Mouse (Mus musculus) C2C12 (cell line): ENCODE data around the gene Rapgef2. TPM values are rescaled to one million over a fixed set of nuclear protein-coding genes. Genes with fewer than 3 reads are reported as not detected.

ENCODE experiments used
- H3K27me3 ChIP-seq: one replicate; pipeline ENCODE4 v1.6.1; 2011; ENCODE audit not compliant: control insufficient read depth, insufficient read depth, insufficient read length
- H3K36me3 ChIP-seq: one replicate; pipeline ENCODE4 v1.6.1; 2011; ENCODE audit not compliant: control insufficient read depth, insufficient read depth
- H3K4me3 ChIP-seq: one replicate; pipeline ENCODE4 v1.5.1; 2011; ENCODE audit warnings: mild to moderate bottlenecking, control low read depth; ENCODE audit not compliant: poor library complexity, insufficient read depth, severe bottlenecking
- H3K79me2 ChIP-seq: one replicate; pipeline ENCODE4 v1.6.1; 2011; ENCODE audit not compliant: control insufficient read depth, insufficient read depth
- H3K79me3 ChIP-seq: one replicate; pipeline ENCODE4 v1.6.1; 2011; ENCODE audit warnings: low read depth, control low read depth
- H3ac ChIP-seq: one replicate; pipeline ENCODE3; 2011; ENCODE audit warnings: low read depth; ENCODE audit not compliant: control insufficient read depth, insufficient read length
- CEBPB ChIP-seq: IDR thresholded peaks from one replicate; pipeline ENCODE4 v1.6.1; 2011; ENCODE audit warnings: low read depth, mild to moderate bottlenecking, control low read depth, moderate library complexity
- CTCF ChIP-seq: IDR thresholded peaks from one replicate; pipeline ENCODE4 v1.5.1; 2011; ENCODE audit not compliant: control insufficient read depth, insufficient read depth, insufficient read length
- FOSL1 ChIP-seq: IDR thresholded peaks from one replicate; pipeline ENCODE4 v1.8.0; 2011; ENCODE audit warnings: mild to moderate bottlenecking, low read length; ENCODE audit not compliant: poor library complexity, insufficient read depth, severe bottlenecking
- MAX ChIP-seq: IDR thresholded peaks from one replicate; pipeline ENCODE4 v1.6.1; 2011; ENCODE audit warnings: mild to moderate bottlenecking, control low read depth
- MYOD1 ChIP-seq: IDR thresholded peaks from one replicate; pipeline ENCODE4 v1.6.1; 2011; ENCODE audit warnings: low read depth; ENCODE audit not compliant: control insufficient read depth, insufficient read length
- MYOG ChIP-seq: IDR thresholded peaks from one replicate; pipeline ENCODE4 v1.6.1; 2011; ENCODE audit not compliant: control insufficient read depth, insufficient read length; ENCODE audit errors: extremely low read depth
- USF1 ChIP-seq: IDR thresholded peaks from one replicate; pipeline ENCODE4 v1.6.1; 2011; ENCODE audit warnings: low read depth, mild to moderate bottlenecking, control low read depth, moderate library complexity
- polyA plus RNA-seq: library from polyadenylated mRNA; unstranded; fragments of >200 nt; fragmentation: generic; extraction: Trizol; gene quantifications from one replicate; pipeline ENCODE4 v1.2.1, GENCODE M21; 2012; ENCODE audit warnings: missing spikeins

The Rapgef2 gene
- polyA plus RNA-seq, 1 experiment = 5.6 TPM

GRCm38 (mm10) chr3:79287108-79287576 lies 825 bp upstream of the Rapgef2 start:
- peaks cover 43% of the 10 kb centered on the region for H3K79me2 ChIP-seq
- H3ac ChIP-seq = peak overlapping the region; percentile 98
- H3K79me3 ChIP-seq = peaks cover 38% of the 10 kb centered on the region
- TF ChIP-seq MYOG (no peak), MAX (peak; percentile 24), MYOD1 (peak; percentile 11)
- H3K4me3 ChIP-seq = peak overlapping the region; percentile 71
- H3K36me3 ChIP-seq = no peaks in the 10 kb centered on the region
- H3K27me3 ChIP-seq = no peaks in the 10 kb centered on the region

GRCm38 (mm10) chr3:79286031-79286375 lies 314 bp downstream of the Rapgef2 start:
- peak overlapping the region; percentile 98 for H3ac ChIP-seq
- TF ChIP-seq MYOD1 = no peak
- no peak for TF ChIP-seq USF1
- no peaks in the 10 kb centered on the region for H3K36me3 ChIP-seq
- peak overlapping the region; percentile 71 for H3K4me3 ChIP-seq
- H3K79me3 ChIP-seq = peaks cover 46% of the 10 kb centered on the region
- no peaks in the 10 kb centered on the region for H3K27me3 ChIP-seq
- H3K79me2 ChIP-seq = peaks cover 54% of the 10 kb centered on the region

GRCm38 (mm10) chr3:79285097-79285675 lies 1.1 kb downstream of the Rapgef2 start:
- no peak overlapping the region for H3ac ChIP-seq

GRCm38 (mm10) chr3:79283976-79284375 lies 2.3 kb downstream of the Rapgef2 start:
- no peak overlapping the region for H3ac ChIP-seq
- no peaks in the 10 kb centered on the region for H3K27me3 ChIP-seq
- H3K4me3 ChIP-seq = no peak overlapping the region
- peaks cover 65% of the 10 kb centered on the region for H3K79me3 ChIP-seq
- no peak for TF ChIP-seq FOSL1
- no peak for TF ChIP-seq MAX
- TF ChIP-seq CTCF = no peak
- no peak for TF ChIP-seq CEBPB
- TF ChIP-seq MYOD1 = no peak
- no peak for TF ChIP-seq USF1
- no peak for TF ChIP-seq MYOG
- H3K36me3 ChIP-seq = no peaks in the 10 kb centered on the region
- peaks cover 75% of the 10 kb centered on the region for H3K79me2 ChIP-seq

More at GRCm38 (mm10) chr3:79285097-79285675, 1.1 kb downstream of the Rapgef2 start:
- Histone ChIP-seq H3K36me3 (no peaks in the 10 kb centered on the region), H3K4me3 (peak overlapping the region; percentile 71), H3K79me2 (peaks cover 63% of the 10 kb centered on the region), H3K27me3 (no peaks in the 10 kb centered on the region), H3K79me3 (peaks cover 53% of the 10 kb centered on the region)
- no peak for TF ChIP-seq CEBPB
- TF ChIP-seq MYOD1 = no peak
- TF ChIP-seq MAX = no peak
- TF ChIP-seq FOSL1 = no peak
- no peak for TF ChIP-seq CTCF
- TF ChIP-seq MYOG = no peak
- TF ChIP-seq USF1 = no peak

- no peak overlapping the region for H3K4me3 ChIP-seq
Observed at GRCm38 (mm10) chr3:79283031-79283430, 3.3 kb downstream of the Rapgef2 start.

GRCm38 (mm10) chr3:79275856-79276645 lies 10.3 kb downstream of the Rapgef2 start:
- H3K4me3 ChIP-seq = no peak overlapping the region
- no peaks in the 10 kb centered on the region for H3K27me3 ChIP-seq
- H3K79me3 ChIP-seq = peaks cover 59% of the 10 kb centered on the region
- H3ac ChIP-seq = no peak overlapping the region
- TF ChIP-seq MYOD1 (no peak), FOSL1 (no peak), MYOG (no peak), CEBPB (no peak), CTCF (no peak), MAX (no peak), USF1 (no peak)
- H3K36me3 ChIP-seq = no peaks in the 10 kb centered on the region
- H3K79me2 ChIP-seq = peaks cover 90% of the 10 kb centered on the region

More at GRCm38 (mm10) chr3:79283031-79283430, 3.3 kb downstream of the Rapgef2 start:
- peaks cover 84% of the 10 kb centered on the region for H3K79me2 ChIP-seq
- H3K36me3 ChIP-seq = no peaks in the 10 kb centered on the region
- no peaks in the 10 kb centered on the region for H3K27me3 ChIP-seq
- H3ac ChIP-seq = no peak overlapping the region
- TF ChIP-seq MYOD1 (peak; percentile 15), FOSL1 (no peak), CTCF (no peak), CEBPB (no peak), MYOG (no peak), MAX (no peak), USF1 (no peak)
- H3K79me3 ChIP-seq = peaks cover 70% of the 10 kb centered on the region
